Mouse (Mus musculus) limb, embryonic 15.5 days (tissue): ENCODE results near the gene Stk39. TPM values are rescaled to one million over a fixed set of nuclear protein-coding genes. Genes with fewer than 3 reads are reported as not detected.

Experiments
- ATAC-seq: fragments of 200-750 bp; cut with Nextera tagmentation; 2 replicates; pipeline ENCODE4 v1.8.0; 2017; ENCODE audit warnings: low read depth, moderate TSS enrichment; ENCODE audit not compliant: insufficient number of reproducible peaks, low FRiP score, low TSS enrichment
- H3K27ac ChIP-seq: fragments of 300-500 bp; sonication (generic); 2 replicates; pipeline ENCODE4 v1.5.1; 2015; ENCODE audit warnings: moderate library complexity, mild to moderate bottlenecking, inconsistent platforms
- H3K27me3 ChIP-seq: fragments of 300-500 bp; sonication (generic); 2 replicates; pipeline ENCODE4 v1.6.1; 2015; ENCODE audit warnings: inconsistent platforms
- H3K36me3 ChIP-seq: fragments of 300-500 bp; sonication (generic); 2 replicates; pipeline ENCODE4 v1.6.1; 2015; ENCODE audit warnings: inconsistent platforms
- H3K4me1 ChIP-seq: fragments of 300-500 bp; sonication (generic); 2 replicates; pipeline ENCODE4 v1.6.1; 2015; ENCODE audit warnings: inconsistent platforms
- H3K4me2 ChIP-seq: fragments of 300-500 bp; sonication (generic); 2 replicates; pipeline ENCODE4 v1.6.1; 2015; ENCODE audit warnings: mild to moderate bottlenecking, inconsistent platforms
- H3K4me3 ChIP-seq: fragments of 300-500 bp; sonication (generic); 2 replicates; pipeline ENCODE4 v1.5.1; 2015; ENCODE audit warnings: mild to moderate bottlenecking, inconsistent platforms
- H3K9ac ChIP-seq: fragments of 300-500 bp; sonication (generic); 2 replicates; pipeline ENCODE4 v1.6.1; 2015; ENCODE audit warnings: inconsistent platforms
- H3K9me3 ChIP-seq: fragments of 300-500 bp; sonication (generic); 2 replicates; pipeline ENCODE4 v1.6.1; 2016; ENCODE audit warnings: inconsistent platforms
- WGBS: fragments of 180-500 bp; shearing (Covaris S2); methylation state at CpG from one replicate; pipeline ENCODE4 v1.1.7; 2015; 5-methylcytosine and 5-hydroxymethylcytosine counted together
- polyA plus RNA-seq: library from polyadenylated mRNA; unstranded; fragments of >200 nt; fragmentation: Nextera tagmentation; extraction: Ambion mirVana; gene quantifications from 2 replicates; pipeline ENCODE4 v1.2.1, GENCODE M21; 2015

Stk39 gene
- polyA plus RNA-seq, 1 experiment from 2014 or later, result 14.0 TPM

- ATAC-seq, result no peak
- Histone ChIP-seq H3K9me3 (no peaks in the 10 kb centered on the region), H3K9ac (no peak overlapping the region), H3K27me3 (no peaks in the 10 kb centered on the region), H3K4me1 (peaks cover 29% of the 10 kb centered on the region), H3K4me2 (no peak overlapping the region), H3K27ac (no peak overlapping the region), H3K4me3 (no peak overlapping the region), H3K36me3 (no peaks in the 10 kb centered on the region)
- 84% methylated on average over 3 of the region's 3 CpGs for WGBS
These were observed 2.6 kb downstream of the Stk39 start for GRCm38 (mm10) chr2:68469491-68469890.

GRCm38 (mm10) chr2:68468698-68469097, 3.4 kb downstream of the Stk39 start:
- no peak for ATAC-seq
- Histone ChIP-seq H3K27me3 (no peaks in the 10 kb centered on the region), H3K36me3 (no peaks in the 10 kb centered on the region), H3K4me2 (no peak overlapping the region), H3K4me1 (peaks cover 29% of the 10 kb centered on the region), H3K9me3 (no peaks in the 10 kb centered on the region), H3K4me3 (no peak overlapping the region), H3K9ac (no peak overlapping the region), H3K27ac (no peak overlapping the region)
- WGBS, result 62% methylated on average over 7 of the region's 7 CpGs

GRCm38 (mm10) chr2:68468259-68468658, 3.8 kb downstream of the Stk39 start:
- Histone ChIP-seq H3K4me2 (no peak overlapping the region), H3K27ac (no peak overlapping the region), H3K27me3 (no peaks in the 10 kb centered on the region), H3K4me3 (no peak overlapping the region), H3K9me3 (no peaks in the 10 kb centered on the region), H3K9ac (no peak overlapping the region), H3K4me1 (peaks cover 29% of the 10 kb centered on the region), H3K36me3 (no peaks in the 10 kb centered on the region)
- ATAC-seq, result no peak
- 92% methylated on average over 14 of the region's 14 CpGs for WGBS

- Histone ChIP-seq H3K9ac (no peak overlapping the region), H3K4me2 (no peak overlapping the region), H3K27ac (no peak overlapping the region), H3K4me1 (peaks cover 23% of the 10 kb centered on the region), H3K36me3 (no peaks in the 10 kb centered on the region), H3K9me3 (no peaks in the 10 kb centered on the region), H3K27me3 (no peaks in the 10 kb centered on the region), H3K4me3 (no peak overlapping the region)
- WGBS, result 83% methylated on average over 9 of the region's 9 CpGs
- ATAC-seq, result no peak
These were observed 4.7 kb downstream of the Stk39 start for GRCm38 (mm10) chr2:68467085-68467978.

- H3K36me3 ChIP-seq, result no peaks in the 10 kb centered on the region
- H3K27me3 ChIP-seq, result no peaks in the 10 kb centered on the region
- no peaks in the 10 kb centered on the region for H3K9me3 ChIP-seq
- WGBS, result 60% methylated on average over 19 of the region's 19 CpGs
- no peak overlapping the region for H3K9ac ChIP-seq
- no peak overlapping the region for H3K4me3 ChIP-seq
- H3K27ac ChIP-seq, result no peak overlapping the region
- H3K4me1 ChIP-seq, result peaks cover 22% of the 10 kb centered on the region
- no peak for ATAC-seq
- no peak overlapping the region for H3K4me2 ChIP-seq
These were observed 5.7 kb downstream of the Stk39 start for GRCm38 (mm10) chr2:68466124-68467070.

- Histone ChIP-seq H3K4me1 (peaks cover 16% of the 10 kb centered on the region), H3K9ac (no peak overlapping the region), H3K36me3 (no peaks in the 10 kb centered on the region), H3K27me3 (no peaks in the 10 kb centered on the region), H3K9me3 (no peaks in the 10 kb centered on the region), H3K27ac (no peak overlapping the region), H3K4me2 (no peak overlapping the region), H3K4me3 (no peak overlapping the region)
- ATAC-seq, result no peak
- 65% methylated on average over 19 of the region's 19 CpGs for WGBS
These were observed 6.6 kb downstream of the Stk39 start for GRCm38 (mm10) chr2:68465266-68466123.

- Histone ChIP-seq H3K27me3 (no peaks in the 10 kb centered on the region), H3K4me1 (peaks cover 15% of the 10 kb centered on the region), H3K36me3 (no peaks in the 10 kb centered on the region), H3K27ac (no peak overlapping the region), H3K4me2 (no peak overlapping the region), H3K9me3 (no peaks in the 10 kb centered on the region), H3K9ac (no peak overlapping the region), H3K4me3 (no peak overlapping the region)
- WGBS, result 91% methylated on average over 4 of the region's 4 CpGs
- ATAC-seq, result no peak
These were observed 7.6 kb downstream of the Stk39 start for GRCm38 (mm10) chr2:68464456-68464855.

- H3K4me3 ChIP-seq, result no peak overlapping the region
- 59% methylated on average over 4 of the region's 4 CpGs for WGBS
- H3K9me3 ChIP-seq, result no peaks in the 10 kb centered on the region
- H3K27me3 ChIP-seq, result no peaks in the 10 kb centered on the region
- no peak overlapping the region for H3K27ac ChIP-seq
- no peak for ATAC-seq
- H3K4me1 ChIP-seq, result peaks cover 15% of the 10 kb centered on the region
- H3K36me3 ChIP-seq, result peaks cover 3% of the 10 kb centered on the region; the same call in 1 of the 2 replicates
- H3K4me2 ChIP-seq, result no peak overlapping the region
- H3K9ac ChIP-seq, result no peak overlapping the region
These were observed 8.3 kb downstream of the Stk39 start for GRCm38 (mm10) chr2:68463801-68464200.

GRCm38 (mm10) chr2:68458115-68458514, 14.0 kb downstream of the Stk39 start:
- WGBS, result 84% methylated on average over 5 of the region's 5 CpGs

GRCm38 (mm10) chr2:68457455-68458032, 14.5 kb downstream of the Stk39 start:
- WGBS, result 65% methylated on average over 6 of the region's 6 CpGs
- H3K4me2 ChIP-seq, result no peak overlapping the region

More at GRCm38 (mm10) chr2:68458115-68458514, 14.0 kb downstream of the Stk39 start:
- H3K4me1 ChIP-seq, result no peaks in the 10 kb centered on the region
- no peaks in the 10 kb centered on the region for H3K27me3 ChIP-seq
- H3K9ac ChIP-seq, result no peak overlapping the region
- no peak overlapping the region for H3K4me3 ChIP-seq
- no peaks in the 10 kb centered on the region for H3K9me3 ChIP-seq
- no peak overlapping the region for H3K4me2 ChIP-seq
- no peak for ATAC-seq
- peaks cover 3% of the 10 kb centered on the region; the same call in 1 of the 2 replicates for H3K36me3 ChIP-seq
- H3K27ac ChIP-seq, result no peak overlapping the region

GRCm38 (mm10) chr2:68456899-68457298, 15.2 kb downstream of the Stk39 start:
- Histone ChIP-seq H3K27ac (no peak overlapping the region), H3K36me3 (peaks cover 3% of the 10 kb centered on the region; the same call in 1 of the 2 replicates), H3K4me1 (no peaks in the 10 kb centered on the region), H3K9ac (no peak overlapping the region), H3K9me3 (no peaks in the 10 kb centered on the region), H3K4me2 (no peak overlapping the region), H3K27me3 (no peaks in the 10 kb centered on the region), H3K4me3 (no peak overlapping the region)
- no peak for ATAC-seq
- WGBS, result 59% methylated on average over 6 of the region's 6 CpGs

More at GRCm38 (mm10) chr2:68457455-68458032, 14.5 kb downstream of the Stk39 start:
- Histone ChIP-seq H3K27ac (no peak overlapping the region), H3K4me1 (no peaks in the 10 kb centered on the region), H3K9me3 (no peaks in the 10 kb centered on the region), H3K27me3 (no peaks in the 10 kb centered on the region), H3K4me3 (no peak overlapping the region), H3K9ac (no peak overlapping the region), H3K36me3 (peaks cover 3% of the 10 kb centered on the region; the same call in 1 of the 2 replicates)
- ATAC-seq, result no peak
